Mouse (Mus musculus) megakaryocyte progenitor cell, adult 5-6 weeks (primary cell): ENCODE results near the gene Eef1g. TPM values are rescaled to one million over a fixed set of nuclear protein-coding genes. Genes with fewer than 3 reads are reported as not detected.

Source experiments
- ATAC-seq: replicated peaks from 2 replicates; pipeline ENCODE4 v1.8.0; 2016; ENCODE audit warnings: mild to moderate bottlenecking, moderate TSS enrichment, inconsistent platforms; ENCODE audit not compliant: poor library complexity
- total RNA-seq, 2 experiments: library from RNA; stranded (forward) in 1 of 2; stranded (reverse) in 1 of 2; fragments of 157-497, 149-512 nt in 1 of 2; fragments of 200-1000 nt in 1 of 2; gene quantifications; 2 replicates each; pipeline versions ENCODE4 v1.2.3 to v1.2.4; 2015 to 2017

Gene Eef1g
- total RNA-seq (2015): 1,162 and 1,182 TPM in 2 replicates
- 754 and 796 TPM in 2 replicates for total RNA-seq (2017)

DNA sequence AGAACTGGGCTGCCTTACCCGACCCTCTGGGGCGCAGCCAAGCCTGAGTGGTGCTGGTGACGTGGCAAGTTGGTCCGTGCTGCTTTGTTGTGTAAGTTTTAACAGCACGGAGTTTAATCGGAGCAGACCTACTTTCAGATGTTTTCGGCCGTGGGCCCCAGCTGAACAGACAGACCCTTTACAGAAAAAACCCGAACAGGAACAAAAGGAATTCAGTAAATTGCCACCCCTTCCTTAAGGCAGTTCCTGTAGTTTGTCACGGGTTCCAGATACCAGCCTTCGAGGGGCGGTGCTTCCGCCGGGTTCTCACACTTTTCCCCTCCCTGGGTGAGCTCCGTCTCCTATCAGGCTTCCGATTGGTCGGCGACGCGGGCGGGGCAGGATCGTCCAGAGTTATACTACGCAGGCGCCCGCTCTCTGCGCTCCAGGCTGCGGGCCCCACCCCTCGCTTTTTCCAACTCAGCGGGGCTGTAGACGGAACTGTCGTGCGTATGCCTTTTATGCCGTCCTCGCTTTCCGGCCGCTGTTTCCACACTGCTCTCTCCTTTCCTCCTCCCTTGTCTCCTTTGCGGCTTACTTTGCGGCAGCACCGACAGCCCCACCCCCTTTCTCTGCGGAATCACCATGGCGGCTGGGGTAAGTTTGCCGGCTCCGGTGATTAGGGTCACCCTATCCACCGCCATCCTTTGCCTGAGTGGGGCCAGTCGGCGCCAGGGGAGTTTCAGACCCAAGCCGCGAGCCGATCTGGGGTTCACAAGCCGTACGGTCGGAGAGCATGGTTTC, at the start of gene Eef1g:
Eef1g (plus strand) TSS at position 452 of the 783 bp plus-strand sequence.
- ATAC-seq: peak; percentile 92

DNA sequence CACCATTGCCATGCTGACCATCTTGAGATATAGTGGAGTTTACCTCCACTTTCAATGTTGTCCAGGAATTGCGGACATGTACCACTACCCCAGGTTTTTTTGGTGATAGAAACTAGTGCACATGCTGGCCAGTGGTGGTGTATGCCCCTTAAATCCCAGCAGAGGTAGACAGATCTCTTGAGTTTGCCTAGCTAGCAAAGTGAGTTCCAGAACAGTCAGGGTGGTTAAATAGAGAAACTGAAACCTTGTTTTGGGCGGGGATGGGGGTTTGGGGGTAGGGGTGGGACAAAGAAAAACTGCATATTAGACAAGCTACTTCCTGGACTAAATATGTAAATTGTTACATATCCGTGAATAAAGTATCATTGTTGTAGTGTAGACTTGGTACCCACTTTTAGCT, 47.8 kb upstream of the Eef1g start:
- no peak for ATAC-seq

DNA sequence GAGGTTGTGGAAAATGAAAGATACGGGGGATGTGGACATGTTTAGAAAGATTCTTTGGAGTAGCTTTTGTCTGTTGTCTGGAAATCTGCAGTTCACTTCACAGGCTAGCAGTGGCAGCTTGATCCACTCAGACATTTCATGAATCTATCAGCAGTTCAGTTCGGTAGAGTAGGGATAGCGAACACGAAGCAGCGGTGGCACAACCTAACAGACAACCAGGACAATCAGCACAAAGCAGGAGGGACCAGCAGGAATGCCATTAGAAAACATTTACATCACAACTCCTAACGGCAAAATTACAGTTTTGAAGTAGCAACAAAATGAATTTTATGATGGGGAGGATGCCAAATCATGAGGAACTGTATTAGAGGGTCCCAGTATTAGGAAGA, 47.2 kb upstream of the Eef1g start:
- ATAC-seq: no peak

DNA sequence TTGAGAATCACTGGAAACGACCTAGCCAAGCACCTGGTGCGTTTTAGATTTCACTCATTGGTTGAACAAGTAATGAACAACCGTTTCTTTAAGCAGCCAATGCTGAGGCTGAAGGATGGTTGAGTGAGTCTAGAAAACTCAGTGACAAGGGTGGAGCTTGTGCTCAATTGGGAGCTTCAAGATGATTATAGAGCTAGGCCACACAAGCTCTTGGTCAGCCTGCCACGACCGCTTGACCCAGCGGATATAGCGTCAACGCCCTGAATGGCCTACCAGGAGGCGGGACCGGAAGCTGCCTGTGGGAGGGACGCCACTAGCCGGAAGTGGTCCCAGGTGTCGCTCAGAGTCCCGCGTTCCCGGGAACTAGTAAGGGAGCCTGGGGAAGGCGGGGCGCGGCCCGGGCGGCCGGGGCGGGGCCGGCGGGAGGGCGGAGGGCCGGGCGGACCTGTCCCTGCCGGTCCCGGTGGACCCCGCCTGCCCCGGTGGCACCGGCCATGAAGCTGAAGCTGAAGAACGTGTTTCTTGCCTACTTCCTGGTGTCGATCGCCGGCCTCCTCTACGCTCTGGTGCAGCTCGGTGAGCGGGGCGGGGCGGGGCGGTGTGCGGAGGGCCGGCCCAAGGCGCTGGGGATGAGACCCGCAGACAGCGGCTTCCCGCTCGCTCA, 46.6 kb upstream of the Eef1g start, which contains the start of gene B3gat3:
B3gat3 (plus strand) TSS at position 302 of the 664 bp plus-strand sequence.
- peak; percentile 91 for ATAC-seq

DNA sequence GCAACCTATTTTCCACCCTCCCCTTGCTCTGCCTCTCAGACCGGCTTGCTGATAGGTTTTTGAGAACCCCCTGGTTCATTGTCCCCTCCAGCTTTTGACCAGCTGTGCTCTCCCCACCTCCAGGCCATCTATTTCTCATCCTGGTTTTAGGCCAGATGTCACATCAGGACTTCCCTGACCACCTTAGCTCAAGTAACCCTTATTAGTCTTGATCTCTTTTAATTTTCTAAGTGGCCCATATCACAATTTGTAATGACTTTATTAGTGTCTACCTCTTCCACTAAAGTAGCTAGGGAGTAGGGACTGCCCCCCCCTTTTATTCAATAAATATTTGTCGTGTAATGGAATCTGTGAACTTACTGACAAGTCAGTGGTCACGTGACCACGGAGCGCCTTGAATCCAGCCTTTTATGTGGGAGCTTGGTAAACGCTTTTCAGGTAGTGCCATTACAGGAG, 46.0 kb upstream of the Eef1g start:
- ATAC-seq: peak; percentile 10; the same call in 1 of the 2 replicates

DNA sequence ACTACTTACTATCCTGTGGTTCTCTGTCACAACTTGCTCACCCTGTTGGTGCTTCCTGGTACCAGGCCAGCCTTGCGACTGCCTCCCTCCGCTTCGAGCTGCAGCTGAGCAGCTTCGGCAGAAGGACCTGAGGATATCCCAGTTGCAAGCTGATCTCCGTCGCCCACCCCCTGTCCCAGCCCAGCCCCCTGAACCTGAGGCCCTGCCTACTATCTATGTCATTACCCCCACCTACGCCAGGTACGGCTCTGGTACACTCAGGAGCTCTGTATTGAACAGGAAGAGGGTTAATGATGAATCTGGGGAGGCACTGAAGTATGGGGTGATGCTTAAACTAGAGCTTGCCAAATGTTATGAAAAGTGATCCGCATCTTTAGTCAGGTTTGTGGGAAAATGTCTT, 45.1 kb upstream of the Eef1g start:
- no peak for ATAC-seq

DNA sequence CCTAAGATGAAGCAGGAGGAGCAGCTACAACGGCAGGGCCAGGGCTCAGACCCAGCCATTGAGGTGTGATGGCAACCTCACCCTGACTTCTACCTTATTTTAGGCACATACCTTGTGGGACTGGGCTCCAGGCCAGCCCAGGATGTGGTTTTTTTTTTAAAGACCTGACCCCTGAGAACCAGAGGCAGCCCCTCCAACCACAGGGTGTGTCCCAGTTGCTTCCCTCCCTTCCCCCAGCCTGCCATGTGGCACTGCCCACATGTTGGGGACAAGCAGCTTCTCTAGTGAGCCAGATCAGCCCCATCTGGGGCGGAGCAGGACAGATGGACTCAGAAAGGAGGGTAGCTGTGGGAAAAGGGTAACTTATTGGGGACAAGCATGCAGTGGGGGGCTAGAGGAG, 40.1 kb upstream of the Eef1g start:
- no peak for ATAC-seq

DNA sequence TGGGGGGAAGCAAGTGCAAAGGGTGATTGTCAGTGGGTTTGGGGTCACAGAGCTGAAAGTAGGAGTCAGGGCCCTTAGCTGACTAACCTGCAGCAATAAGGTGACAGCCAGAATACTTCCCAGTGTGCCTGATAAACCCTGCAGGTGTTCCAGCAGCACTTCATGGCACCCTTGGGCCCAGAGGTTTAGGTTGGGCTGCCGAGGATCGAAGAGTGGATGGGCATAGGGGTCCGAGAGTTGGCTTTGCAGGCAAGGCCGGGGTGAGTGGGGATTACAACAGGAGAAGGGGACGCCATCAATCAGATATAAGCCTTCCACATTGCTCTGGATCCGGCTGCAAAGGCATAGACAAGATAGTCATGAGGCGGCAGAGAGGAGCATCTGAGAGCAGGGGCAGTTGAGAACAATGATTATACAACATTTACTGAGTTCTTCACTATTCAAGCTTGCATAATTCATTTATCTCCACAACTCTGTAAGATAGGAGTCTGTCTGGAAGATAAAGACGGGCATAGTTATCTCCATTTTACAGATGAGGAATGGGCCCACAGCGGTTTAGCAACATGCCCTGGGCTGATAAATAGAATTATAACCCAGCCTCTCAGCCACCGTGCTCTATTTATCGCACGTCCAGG, 38.8 kb upstream of the Eef1g start:
- peak; percentile 47 for ATAC-seq

DNA sequence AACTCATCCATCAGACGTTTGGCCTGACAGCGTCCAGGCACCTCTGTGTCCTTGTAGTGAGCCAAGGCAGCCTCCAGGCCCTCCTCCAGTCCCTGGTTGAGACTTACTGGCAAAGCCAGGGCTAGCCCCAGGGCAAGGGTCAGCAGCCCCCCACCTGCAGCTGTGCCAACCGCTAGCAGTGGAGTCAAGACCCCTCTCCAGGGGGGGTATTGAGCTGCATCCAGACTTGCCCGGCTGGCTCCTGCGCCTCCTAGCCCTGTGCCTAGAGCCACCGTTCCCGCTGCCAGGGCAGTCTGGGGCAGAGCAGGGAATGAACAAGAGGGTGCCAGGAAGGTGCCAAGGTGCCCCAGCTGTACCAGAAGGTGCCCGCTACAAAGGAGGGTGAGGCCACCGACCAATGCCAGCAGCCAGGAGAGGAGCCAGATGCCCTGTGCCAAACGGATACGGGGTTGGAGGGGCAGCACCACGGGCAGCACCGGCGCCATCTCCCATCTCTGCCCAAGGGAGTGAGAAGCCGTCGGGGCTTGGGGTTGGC, 38.1 kb upstream of the Eef1g start:
- peak; percentile 37 for ATAC-seq

DNA sequence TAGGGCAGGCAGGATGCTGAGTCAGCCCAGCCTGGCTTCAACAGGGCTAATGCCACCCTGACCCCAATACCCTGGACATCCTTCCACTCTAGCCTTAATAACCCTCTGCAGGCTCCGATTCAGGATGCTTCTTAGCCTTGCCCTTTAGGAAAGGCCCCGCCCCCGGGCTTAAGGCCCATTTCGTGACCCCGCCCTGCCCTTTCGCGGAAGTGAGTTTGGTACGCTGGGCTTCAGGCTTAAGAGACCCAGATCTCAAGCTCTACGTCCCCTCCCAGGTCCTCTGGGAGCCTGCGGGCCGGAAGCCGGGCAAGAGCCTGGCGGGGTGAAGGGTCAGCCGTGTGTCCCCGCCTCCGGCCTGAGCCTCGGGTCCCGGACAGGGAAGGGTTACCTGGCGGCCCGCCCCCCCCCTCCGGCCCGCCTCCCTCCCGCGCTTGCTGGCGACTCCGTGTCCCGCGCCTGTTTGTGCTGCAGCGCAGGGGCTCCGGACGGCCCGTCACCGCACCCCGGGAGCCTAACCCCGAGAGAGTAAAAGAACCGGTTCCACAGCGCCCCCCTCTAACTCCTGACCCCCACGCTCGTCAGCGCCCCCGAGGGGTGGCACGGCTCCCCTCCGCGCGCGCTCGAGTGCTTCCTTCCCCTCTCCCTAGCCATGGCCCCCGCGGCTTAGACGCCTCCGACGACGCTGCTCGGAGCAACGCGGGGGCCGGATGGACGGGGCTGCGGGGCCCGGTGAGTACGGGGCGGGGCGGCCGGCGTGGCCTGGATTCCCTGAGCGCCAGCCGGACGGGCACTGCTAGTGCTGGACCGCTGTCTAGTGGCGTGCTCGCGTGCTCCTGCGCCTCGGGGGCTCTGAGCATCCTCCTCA, 37.4 kb upstream of the Eef1g start, which contains the start of the genes Rom1 and Eml3:
Rom1 (minus strand) TSS at position 133 of the 865 bp plus-strand sequence.
Eml3 (plus strand) TSS at position 329 of the 865 bp plus-strand sequence.
- ATAC-seq: peak; percentile 68

DNA sequence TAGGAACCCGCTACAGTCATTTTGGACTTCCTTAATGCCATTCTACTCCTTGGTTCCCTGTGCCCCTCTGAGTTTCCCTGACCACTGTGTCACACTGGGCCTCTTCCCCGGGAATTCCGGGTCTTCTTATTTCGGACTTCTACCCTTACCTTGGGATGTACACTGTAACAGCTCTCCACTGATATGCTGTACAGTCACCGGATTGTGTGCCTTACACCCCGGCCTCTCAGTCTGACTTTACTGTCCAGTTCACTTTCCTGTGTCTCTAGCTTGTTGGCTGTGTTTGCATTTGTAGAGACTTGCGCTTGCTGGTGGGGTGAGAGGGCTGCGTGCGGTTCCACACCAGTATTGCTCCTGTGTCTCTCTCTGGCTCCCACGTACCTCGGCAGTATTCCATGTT, 36.7 kb upstream of the Eef1g start:
- no peak for ATAC-seq

DNA sequence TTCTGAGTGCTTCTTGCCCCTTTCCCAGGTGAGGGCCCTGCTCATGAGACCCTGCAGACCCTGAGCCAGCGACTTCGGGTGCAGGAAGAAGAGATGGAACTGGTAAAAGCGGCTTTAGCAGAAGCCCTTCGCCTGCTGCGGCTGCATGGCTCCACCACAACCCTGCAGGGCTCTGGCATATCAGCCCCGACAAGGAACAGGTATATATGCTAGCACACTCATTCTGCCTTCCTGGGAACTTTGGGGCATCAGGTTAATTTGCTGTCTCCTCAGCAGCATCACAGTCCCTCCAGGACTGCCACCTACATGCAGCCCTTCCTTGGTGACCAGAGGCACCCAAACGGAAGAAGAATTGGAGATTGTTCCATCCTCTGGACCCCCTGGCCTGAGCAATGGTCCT, 36.1 kb upstream of the Eef1g start:
- ATAC-seq: no peak

DNA sequence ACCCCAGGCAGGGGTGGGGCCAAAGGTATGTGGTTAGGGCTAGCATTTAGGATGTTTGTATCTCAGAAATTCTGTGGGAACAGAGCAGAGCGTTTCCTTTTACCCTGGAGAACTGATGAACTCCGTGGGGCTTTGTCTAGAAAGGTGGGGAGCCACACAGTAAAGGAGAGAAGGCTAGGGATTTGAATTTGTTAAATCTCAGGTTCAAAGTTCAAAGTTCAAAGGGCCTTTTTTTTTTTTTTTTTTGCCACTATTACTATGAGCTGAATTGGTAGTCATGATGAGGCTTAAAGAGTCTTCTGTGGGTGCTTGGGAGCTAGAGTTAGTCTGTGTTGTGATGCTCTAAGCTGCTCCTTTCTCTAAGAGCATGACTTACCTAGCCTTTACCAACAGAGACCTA, 30.1 kb upstream of the Eef1g start:
- ATAC-seq: no peak

DNA sequence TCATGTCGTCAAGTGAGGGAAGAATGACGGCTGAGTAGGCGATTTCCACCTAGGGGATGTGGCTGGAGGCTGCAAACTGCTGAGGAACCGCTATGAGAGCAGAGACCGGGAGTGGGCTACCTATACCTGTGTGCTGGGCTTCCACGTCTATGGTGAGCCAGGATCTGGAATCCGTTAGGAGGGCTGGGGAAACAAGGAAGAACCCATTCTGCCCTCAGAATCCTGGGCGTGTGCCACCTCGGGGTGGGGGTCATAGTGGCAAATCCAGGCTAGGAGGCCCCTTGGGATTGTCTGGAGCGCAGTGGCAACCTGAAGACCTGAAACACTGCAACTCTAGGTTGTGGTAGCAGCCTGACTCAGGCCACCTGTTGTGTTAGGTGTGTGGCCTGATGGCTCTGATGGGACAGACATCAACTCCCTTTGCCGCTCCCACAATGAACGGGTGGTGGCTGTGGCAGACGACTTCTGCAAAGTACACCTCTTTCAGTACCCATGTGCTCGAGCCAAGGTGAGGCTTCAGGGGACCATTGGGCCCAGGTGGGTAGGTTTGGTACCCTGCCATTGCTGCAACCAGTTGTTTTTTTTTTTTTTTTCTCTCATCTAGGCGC, 26.2 kb upstream of the Eef1g start:
- no peak for ATAC-seq

DNA sequence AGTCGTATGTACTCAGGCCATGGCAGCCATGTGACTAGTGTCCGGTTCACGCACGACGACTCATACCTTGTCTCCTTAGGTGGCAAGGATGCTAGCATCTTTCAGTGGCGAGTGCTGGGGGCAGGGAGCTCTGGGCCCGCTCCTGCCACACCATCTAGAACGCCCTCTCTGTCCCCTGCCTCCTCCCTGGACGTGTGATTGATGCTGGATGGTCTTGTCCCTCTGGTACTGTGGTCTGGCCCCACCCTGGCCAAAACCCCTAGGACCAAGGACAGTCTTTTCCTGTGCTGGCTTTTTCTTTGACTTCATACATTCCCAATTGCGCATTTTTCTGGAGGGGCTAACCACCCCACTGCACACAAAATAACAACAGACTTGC, 25.7 kb upstream of the Eef1g start:
- no peak for ATAC-seq

DNA sequence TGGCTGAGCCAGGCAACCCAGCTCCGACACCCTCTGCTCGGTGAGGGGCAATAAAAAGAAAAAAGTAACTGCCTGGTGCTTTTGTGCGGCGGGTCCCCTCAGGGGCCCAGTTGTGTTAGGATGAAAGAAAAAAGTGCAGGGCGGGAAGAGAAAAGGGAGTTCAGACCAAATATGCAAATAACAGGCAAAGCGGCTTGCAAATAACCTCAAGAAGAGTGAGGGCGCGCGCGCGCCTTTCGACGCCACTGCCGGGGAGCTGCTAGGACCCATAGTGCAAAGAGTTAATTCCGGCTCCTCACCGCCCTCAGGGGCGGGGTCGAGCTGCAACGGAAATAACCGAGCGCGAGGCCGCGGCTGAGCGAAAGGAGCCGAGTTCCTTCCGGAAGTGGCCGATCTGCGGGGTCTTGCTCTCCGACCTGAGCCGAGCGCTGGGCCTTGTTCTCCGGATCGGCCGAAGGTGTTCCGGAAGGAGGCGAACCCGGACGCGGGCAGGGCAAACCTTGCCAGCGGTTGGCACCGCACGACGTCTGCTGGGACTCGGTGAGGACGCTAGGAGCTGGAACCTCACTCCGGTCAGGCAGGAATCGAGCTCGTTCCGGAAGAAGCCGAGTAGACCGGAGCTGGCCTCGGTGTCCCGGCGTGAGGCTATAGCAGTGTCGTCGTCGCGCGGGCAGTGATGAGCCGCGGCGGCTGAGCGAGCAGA, 25.2 kb upstream of the Eef1g start, which contains the start of gene Mta2:
Mta2 (plus strand) TSS at position 361 of the 703 bp plus-strand sequence.
- ATAC-seq: peak; percentile 79

DNA sequence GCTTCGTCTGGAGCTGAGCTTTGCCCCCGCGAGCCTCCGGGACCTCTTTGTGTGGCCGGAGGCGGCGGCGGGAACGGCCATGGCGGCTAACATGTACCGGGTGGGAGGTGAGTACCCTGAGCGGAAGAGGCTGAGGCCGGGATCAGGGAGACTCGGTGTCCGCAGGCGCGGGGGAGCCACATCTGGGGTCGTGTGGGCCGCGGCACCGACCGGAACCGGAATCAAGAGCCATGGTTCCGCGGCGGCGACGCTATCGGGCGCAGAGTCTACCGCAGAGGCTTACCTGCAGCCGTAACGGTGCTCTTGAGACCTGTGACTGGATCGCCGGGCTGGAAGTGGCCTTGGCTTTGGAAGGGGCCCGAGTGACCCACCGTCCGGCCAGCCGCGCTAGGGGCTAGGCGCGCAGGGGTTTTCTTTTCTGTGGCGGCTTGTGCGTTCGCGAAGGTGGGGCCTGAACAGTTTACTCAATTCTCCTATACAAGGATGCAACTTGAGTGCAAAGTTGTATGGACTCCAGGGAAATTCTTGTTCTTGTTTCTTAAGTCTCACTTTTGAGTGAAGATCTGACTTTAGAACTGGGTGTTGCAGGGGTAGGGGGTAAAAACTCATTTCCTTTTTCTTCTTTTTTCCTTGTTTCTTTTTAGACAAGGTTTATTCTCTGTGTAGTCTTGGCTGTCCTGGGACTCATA, 24.4 kb upstream of the Eef1g start:
- peak; percentile 3 for ATAC-seq

DNA sequence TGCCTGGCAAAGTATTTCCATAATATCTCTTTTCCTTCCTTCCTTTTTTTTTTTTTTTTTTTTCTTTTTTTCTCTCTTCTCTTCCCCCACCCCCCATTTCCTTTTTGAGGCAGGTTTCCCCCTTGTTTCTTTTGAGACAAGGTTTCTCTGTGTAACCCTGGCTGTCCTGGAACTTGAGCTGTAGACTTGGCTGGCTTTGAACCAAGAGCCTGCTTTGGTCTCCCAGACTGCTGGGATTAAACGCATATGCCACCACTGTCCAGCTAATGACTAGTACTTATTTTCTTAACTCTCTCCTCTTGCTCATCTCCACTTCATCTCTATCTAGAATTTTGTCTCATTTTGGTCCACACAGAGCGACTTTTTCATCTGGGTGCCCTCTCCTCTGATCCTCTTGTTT, 23.8 kb upstream of the Eef1g start:
- no peak for ATAC-seq

DNA sequence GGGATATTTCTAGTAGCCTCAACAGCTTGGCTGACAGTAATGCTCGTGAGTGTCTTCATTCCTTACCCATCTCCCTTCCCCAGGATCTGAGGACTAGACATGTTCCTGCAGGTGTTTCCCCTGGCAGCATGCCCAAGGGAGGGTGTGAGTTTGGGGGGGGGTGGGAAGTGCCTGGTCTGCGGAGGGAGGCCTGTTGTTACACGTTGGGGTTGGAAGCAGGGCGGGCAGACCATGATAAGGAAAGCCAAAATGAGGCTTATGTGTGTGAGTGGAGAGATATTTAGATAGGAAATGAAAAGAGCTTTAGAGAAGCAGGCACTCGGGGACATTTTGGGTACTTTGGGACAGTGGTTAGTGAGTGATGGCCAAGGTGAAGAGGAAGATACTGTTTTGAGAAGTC, 22.8 kb upstream of the Eef1g start:
- peak; percentile 59 for ATAC-seq
